Mouse (Mus musculus) layer of hippocampus, postnatal 25 days (tissue): Measurements from ENCODE around the gene Catsperd. TPM values are rescaled to one million over a fixed set of nuclear protein-coding genes. Genes with fewer than 3 reads are reported as not detected.

Experiments used
- DNase-seq, 2 experiments: peaks; one replicate each; pipeline ENCODE4 v3.0.0; 2022; ENCODE audit warnings: mixed read lengths in 2 of 2, low spot score in 1 of 2; ENCODE audit errors: extremely low spot score in 1 of 2
- total RNA-seq, 2 experiments: library from RNA; stranded (reverse); gene quantifications; 2 replicates each; pipeline ENCODE4 v1.2.3; 2021

The Catsperd gene
- total RNA-seq, 2 experiments from 2014 or later, result 0.44 to 0.85 TPM

DNA sequence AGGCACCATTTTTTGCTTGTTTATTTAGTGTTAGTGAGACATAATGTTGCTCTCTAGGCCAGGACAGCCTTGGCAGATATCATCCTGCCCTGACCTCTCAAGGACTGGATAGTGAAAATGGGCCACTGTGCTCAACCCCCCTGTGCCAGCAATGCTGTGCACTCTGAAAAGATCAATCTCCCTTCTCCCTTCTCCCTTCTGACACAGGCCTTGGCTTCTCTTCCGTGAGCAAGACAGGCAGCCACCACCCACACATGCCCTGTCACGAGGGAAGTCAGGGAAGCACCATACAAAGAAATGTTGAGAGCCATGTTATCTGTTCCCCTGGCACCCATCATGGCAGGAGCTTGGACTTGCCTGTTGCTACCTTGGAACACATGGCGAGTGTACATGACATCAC is 27.4 kb downstream of the Catsperd start:
- DNase-seq, result no peak

DNA sequence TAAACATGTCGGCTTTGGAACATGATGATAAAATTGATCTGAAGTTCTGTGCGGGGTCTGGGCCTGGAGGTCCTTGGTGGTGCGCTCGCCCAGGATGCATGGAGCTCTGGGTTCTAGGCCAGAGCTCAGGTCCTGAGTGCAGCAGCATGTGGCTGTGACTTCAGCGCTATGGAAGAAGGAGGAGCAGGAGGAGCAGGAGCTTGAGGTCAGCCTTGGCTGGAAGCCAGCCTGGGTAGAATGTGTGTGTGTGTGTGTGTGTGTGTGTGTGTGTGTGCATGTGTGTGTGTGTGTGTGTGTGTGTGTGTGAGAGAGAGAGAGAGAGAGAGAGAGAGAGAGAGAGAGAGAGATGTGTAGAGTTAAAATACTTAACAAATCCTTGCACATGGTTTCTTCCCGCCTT is 28.2 kb downstream of the Catsperd start:
- no peak for DNase-seq

DNA sequence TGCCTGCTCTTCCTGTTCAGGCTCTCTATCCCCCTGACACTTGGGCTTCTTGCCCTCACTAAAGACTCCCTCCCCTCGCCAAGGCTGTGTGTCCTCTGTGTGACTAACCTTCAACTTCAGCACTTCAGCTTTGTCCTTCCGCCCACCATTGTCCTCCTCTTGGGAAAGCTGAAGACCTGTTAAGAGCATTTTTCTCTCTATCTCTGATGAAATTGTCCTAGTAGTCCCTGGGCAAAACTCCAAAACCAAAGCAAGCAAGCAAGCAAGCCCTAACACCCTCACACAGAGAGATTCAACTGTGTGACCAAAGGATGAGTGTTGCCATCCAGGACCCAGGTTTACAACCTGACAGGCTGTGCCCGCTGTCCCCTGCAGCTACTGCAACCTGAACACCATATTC is 35.7 kb downstream of the Catsperd start:
- no peak for DNase-seq

DNA sequence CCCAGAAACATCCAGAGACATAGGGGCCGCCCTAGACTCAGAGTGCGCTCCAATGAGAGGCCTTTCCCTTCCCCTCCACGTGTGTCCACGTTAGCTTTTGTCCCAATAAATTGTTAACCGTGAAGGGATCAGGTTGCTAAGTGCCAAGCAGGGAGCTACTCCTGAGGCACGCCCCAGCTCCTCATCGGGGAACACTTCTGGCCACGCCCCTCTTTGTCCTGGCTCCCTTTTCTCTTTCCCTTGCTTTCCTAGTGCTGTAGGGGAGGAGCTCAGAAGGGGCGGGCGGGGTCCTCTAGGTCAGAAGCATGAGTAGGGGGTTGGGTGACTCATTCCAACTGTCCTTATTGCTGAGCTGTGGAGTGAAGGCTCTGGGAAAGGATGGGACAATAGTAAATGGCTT is 36.4 kb downstream of the Catsperd start:
- DNase-seq, result no peak

DNA sequence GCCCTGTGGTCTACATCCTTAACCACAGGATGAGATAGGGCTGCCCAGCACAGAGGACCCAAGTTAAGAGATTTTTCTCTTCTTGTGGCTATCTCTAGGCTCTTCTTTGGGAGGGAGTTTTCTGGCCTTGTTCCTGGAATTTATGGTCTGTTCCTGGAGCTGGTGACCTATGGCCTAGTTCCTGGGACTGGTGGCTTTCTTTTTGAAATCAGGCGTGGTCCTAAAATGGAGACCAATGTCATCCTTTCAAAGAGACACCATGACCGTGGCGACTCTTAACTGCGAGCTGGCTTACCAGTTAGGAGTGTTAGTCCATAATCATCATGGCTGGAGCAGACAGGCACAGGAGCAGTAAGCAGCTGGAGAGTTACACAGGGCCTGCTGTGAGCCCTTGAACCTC is 38.4 kb downstream of the Catsperd start:
- DNase-seq, result no peak

DNA sequence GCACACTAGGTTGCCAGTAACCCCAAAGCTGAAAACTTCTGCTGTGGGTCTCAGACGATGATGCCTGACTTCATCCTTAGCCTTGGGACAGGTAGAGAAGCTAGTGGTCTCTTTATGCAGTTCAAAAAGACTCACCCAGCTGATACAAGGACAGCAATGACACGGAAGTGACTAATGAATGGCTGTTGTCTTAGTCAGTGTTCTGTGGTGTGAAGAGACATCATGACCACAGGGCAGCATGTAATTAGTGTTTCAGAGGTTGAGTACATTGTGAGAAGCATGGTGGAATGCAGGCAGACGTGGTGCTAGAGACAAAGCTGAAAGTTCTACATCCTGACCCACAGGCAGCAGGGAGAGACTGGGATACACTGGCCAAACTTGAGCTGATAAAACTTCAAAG is 39.6 kb downstream of the Catsperd start:
- DNase-seq, result no peak

DNA sequence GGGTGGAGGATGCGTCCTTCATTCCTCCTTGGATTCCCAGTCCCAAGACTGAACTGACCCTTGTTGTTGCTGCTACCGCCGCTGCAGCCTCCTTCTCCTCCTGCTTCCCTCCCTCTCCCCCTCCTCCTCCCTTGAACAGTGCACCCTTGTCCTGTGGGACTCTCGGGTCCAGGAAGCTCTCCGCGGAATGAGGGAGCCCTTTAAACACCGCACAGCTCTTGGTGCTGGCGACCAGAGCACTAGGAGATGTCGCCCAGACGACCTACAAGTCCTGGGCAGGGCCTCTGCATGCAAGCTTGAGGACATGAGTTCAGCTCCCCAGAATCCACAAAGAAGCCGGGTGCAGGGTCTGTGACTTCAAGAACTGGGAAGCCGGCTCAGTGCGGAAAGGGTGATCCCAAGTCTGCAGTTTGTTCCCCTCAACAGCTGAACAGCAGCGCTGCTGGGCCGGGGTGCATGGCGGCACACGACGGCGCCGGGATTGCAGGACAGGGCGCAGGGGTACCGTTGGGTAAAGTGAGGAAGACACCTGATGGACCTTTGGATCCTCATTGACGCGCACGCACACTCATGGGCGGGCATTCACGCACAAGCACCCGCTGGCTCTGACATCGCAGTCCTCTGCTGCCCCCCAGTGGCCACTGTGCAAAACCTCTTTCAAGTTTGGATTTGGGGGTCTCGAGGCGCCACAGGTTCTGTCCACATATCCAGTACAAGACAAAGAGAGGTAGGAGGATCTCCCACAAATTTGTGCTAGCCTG is 40.6 kb downstream of the Catsperd start:
- peak; percentile 87 to 96 for DNase-seq

DNA sequence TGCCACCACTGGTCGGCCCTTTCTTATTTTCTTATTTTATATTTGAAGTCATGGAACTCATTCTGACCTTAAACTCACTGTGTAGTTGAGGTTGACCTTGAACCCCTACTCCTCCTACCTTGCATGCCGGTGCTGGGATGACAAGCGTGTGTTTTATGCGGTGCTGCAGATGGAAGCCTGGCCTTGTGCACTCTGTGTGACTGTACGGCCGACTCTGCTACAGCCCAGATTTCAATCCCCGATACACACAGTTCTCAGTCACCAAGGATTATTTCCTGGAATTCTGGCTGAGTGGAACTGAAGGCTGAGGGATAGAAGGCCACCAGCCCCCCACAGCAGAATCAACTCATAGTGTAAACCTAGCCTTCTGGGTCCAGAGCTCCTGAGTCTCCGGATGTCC is 41.8 kb downstream of the Catsperd start:
- no peak for DNase-seq

DNA sequence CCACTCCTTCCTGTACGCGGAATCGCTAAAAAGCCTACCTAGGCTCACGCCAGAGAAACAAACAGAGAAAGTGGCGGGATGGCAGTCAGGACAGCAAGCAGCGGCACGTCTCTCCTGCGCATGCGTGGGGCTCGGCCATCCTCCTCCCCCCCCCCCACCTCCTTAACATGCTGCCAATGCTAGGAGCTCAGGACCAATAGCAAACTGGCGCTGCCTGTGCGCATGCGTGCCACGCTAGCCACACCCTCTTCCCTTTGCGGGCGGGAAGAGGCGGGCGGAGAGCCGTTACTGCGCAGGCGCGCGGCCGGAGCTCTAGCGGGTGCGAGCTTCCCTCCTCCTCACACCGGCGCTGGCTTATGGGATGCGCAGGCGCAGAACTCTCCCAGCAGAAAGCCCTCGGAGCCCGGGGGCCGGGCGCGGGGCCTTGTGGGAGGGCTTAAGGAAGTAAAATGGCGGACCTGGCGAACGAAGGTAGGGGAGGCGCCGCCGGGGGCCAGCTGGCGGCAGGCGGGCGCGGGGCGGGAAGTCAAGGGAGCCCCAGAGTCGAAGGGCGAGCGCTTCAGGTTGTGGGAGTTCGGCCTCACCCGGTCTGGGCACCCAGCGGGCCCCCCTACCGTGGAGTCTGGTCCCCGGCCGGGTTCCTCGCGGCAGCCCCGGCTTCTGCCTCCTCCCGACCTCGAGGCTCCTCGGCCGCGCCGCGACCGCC is 45.2 kb downstream of the Catsperd start, which contains the start of gene Ranbp3:
Gene Ranbp3, plus strand, starts transcription at position 354 of the 706 bp plus-strand sequence.
- peak; percentile 93 to 95 for DNase-seq

DNA sequence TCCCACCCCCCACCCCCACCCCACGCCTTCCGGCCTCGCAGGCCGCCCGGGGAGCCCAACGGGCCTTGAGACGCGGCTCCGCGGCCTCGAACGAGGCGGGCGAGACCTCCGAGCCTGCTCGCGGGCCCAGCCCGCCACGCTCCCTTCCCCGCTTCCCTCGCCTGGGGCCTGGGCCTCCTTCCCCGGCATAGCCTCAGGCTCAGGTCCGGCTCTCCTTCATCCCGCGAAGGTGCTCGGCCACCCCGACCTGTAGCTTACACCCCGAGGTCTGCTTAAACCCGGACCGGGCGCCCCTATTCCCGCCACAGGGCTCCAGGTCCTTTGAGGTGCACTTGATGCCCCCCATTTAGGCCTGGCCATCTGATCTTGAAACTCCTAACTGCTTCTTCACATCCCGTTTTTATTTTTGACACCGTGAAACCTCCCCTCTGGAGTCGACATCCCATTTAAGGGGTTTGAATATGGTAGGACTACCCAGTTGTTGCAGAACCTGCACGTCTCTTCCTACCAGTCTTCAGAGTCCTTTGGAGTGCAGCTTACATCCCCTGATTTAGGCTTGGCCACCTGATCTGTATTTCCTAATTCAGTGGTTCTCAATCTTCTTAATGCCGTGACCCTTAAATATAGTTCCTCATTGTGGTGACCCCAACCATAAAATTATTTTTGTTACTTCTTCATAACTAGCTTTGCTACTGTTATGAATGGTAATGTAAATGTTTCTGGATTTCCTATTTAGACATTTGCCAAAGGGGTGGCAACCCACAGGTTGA is 45.9 kb downstream of the Catsperd start:
- peak in 1 of 2 experiments; percentile 30 for DNase-seq

DNA sequence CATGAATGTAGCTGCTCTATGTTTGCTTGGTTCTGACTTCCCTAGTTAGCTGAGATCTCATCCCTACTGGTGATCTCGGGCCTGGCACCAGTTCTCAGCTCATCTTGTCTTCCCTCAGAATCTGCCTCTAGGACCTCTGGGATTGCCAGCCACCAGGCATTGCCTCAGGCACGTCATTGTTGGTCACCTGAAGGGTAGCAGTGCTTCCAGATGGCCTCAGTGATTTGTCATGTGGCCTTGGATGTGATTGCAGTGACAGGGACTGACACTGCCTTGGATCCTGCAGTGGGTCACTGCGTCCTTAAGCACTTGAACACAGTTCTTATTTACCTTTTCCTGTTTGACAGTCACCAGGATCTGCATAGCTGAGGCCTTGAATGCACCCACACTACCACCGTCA is 53.8 kb downstream of the Catsperd start:
- DNase-seq, result no peak

DNA sequence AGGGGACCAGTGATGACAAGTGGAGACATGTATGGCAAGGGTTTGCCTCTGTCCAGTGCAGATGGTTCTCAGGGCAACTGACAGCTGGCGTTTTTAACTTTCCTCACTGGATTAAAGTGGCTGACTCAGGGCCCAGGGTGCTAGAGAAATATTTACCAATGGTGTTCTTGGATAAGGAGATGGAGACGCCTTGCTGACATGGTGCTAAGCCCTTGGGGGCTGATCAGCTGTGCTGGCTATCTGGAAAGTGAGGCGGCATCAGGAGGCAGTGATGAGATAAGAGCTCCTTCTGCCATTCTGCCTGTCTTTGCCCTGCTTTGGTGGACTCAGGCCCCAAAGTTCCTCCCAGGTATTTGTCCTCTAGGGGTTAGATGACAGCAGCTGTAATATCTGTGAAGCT is 54.9 kb downstream of the Catsperd start:
- no peak for DNase-seq

DNA sequence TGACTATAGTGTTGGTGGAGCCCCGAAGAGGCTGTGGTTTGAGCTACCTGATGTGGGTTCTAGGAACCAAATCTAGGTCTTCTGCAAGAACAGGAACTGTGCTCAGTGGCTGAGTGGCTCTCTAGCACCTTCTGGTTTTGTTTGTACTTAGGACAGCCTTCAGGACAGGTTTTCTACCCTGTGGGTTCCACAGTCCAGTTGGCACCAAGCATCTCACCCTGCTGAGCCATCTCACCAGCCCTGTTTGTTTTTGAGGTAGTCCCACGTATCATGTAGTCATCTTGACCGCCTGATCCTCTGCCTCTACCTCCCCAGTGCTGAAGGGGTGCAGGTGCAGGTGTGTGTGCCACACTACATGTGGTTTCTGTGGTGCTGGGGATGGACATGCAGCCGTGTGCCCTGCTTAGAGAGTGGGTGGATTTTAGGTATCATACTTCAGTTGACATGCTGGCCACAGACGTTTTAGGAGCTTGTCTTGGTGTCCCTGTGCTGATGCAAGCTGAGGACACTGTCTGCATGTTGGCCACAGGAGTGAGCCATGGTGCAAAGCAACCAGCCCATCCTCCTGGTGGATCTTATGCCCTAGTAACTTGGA is 55.7 kb downstream of the Catsperd start:
- no peak for DNase-seq

DNA sequence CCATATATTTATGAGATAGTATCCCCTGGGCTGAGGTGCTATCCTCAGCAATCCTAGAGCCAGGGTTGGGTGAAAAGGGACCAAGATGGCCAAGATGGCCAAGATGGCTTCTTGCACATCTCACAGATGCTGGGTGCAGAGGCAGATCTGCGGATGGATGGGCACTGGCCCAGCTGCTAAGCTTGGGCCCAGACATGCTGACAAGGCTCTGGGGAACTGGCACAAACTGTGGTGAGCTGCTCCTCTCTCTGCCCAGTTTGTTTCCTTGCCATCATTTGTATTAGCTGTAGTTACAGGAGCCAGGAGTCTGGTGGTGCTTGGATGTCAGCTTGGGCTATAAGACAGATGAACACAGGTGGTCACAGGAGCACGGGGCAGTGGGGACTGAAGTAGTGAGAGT is 56.7 kb downstream of the Catsperd start:
- DNase-seq, result no peak

DNA sequence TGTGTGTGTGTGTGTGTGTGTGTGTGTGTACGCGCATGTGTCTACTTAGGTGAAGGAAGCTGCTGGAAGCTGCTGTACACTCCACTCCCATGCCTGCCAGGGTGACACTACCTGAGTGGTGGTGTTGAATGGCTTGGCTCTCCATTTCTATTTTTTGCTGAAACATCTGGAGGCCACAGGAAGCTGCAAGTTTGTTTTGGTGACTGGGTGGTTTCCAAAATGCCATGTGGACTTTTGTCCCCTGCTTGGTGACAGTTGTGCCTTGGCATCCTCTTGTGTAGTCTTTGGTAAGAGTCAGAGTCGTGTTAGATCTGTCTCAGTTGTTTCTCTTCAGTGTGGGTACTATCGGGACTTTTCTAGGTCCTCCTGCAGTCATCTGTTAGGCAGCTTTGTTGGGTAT is 58.9 kb downstream of the Catsperd start:
- DNase-seq, result no peak

DNA sequence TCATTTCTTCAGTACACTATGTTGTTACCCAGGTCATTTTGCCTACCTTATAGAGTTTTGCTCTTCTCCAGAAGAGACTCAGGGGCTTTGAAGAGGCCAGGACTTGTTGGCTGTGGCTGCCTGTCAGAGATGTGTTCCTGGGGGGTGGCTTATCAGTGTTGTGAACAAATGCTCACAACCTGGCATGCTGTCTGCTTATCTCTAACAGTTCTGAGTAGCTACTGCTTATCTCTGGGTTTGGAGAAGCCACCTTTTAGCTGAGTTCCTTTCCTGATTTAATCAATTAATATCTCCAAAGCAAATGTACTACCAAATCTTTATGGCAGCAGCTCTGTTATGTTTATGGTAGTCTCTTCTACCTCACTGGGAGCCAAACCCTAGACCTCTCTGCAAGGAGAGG is 60.1 kb downstream of the Catsperd start:
- no peak for DNase-seq

DNA sequence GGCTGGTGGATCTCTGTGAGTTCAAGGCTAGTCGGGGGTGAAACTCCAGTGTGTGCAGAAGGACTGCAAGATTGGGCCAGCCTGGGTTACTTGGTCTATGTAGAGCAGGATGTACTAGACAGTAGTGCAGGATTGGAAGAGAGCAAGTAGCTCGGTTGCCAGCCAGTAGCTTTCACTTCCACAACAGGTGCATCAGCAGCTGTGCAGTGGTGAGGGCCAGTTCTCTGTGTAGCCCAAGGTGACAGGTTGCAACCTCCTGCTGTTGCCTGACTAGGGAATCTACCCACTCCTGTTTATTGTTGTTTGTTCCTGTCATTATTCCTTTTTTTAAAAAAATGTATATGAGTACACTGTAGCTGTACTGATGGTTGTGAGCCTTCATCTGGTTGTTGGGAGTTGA is 60.7 kb downstream of the Catsperd start:
- no peak for DNase-seq

DNA sequence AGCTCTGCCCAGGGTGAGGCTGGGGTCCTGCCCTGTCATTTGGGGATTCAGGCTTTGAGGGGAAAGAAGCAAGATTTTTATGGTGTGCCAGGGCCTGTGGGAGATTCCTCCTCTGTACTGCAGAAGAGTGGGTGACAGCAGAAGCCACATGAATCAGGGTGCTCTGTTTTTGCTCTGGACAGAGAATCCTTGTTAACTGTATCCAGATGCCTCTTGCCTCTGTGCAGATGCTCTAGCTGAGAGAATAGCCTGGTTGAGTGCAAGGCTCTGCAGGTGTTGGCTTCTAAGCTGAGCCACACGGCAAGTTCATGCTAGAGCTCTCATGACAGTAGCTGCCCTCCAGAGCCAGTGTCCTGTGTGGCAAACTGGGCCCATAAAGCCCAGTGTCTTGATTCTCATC is 65.5 kb downstream of the Catsperd start:
- no peak for DNase-seq

DNA sequence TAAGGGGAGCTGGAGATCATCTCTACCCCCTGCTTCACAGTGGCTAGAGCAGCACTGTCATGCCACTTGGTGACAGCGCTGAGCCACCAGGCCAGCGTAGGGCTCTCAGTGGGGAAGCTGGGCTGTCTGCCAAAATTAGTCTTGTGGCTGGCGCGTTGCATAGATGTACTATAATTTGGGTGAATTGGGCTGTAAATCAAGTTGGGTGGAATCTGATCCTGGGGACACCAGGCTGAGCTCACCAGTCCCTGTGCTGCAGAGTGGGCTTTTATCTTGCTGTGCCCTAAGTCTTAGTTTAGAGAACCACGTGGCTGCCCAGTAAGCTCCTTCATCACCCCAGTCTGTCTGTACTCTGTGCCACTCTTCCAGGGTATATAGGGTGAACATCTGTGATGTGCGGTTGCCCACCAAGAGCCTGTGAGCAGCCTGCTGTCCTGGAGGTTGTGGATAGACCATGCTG is 65.9 kb downstream of the Catsperd start:
- DNase-seq, result peak; percentile 39 to 55

DNA sequence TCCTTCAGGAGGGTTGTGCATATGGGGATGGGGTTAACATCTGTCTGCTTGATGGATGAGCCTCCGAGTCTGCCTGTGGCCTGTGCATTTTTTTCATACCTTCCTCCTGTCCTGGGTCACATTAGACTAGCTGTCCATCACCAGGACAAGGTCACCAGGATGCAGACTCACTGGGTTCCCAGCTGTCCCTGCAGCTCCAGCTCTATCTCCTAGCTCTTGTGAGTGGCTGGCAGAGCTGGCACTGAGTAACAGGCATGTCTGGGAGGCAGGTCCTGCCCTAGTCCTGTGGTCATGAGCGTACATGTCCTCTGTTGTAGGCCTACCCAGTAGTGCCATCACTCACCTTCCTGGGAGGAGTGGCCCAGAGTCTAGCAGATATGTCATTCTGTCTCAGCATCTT is 72.5 kb downstream of the Catsperd start:
- DNase-seq, result no peak

DNA sequence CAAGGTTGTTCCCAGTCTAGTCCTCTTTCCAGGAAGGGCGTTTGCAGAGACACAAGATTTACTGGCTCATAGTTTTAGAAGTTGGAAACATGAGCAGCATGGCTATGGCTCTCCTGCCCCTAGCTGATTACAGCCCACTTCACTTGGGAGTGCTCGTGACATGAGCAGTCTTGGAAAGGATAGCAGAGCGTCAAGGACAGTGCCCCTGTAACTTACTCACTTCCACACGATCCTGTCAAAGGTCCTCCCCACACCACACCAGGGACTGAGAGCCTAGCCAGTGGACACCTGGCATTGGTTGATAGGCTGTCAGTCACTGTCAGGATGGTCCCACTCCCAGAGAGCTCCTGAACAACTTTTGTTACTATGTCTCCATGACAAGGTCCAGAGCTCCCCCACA is 75.1 kb downstream of the Catsperd start:
- no peak for DNase-seq
